Mouse (Mus musculus) lung, postnatal 4 days (tissue): Measurements from ENCODE around the gene Gpr107.

Experiments
- DNase-seq, 2 experiments: peaks; one replicate each; pipeline ENCODE4 v3.0.0; 2021

Gpr107 gene

GRCm38 (mm10) chr2:31151892-31152812, at the start of gene Gpr107:
TSS of gene Gpr107 (plus strand) at chr2:31152316.
- DNase-seq, result peak; percentile 88

GRCm38 (mm10) chr2:31103321-31103720, 48.8 kb upstream of the Gpr107 start:
- no peak for DNase-seq

GRCm38 (mm10) chr2:31105279-31105678, 46.8 kb upstream of the Gpr107 start:
- no peak for DNase-seq

- no peak for DNase-seq
Measured at GRCm38 (mm10) chr2:31106004-31106403, 46.1 kb upstream of the Gpr107 start.

- peak; percentile 45 to 64 for DNase-seq
Measured at GRCm38 (mm10) chr2:31106621-31107320, 45.3 kb upstream of the Gpr107 start.

GRCm38 (mm10) chr2:31108186-31108585, 43.9 kb upstream of the Gpr107 start:
- no peak for DNase-seq

- DNase-seq, result no peak
Measured at GRCm38 (mm10) chr2:31109960-31110548, 42.1 kb upstream of the Gpr107 start.

- DNase-seq, result no peak
Measured at GRCm38 (mm10) chr2:31111685-31112084, 40.4 kb upstream of the Gpr107 start.

GRCm38 (mm10) chr2:31114205-31114604, 37.9 kb upstream of the Gpr107 start:
- no peak for DNase-seq

- no peak for DNase-seq
Measured at GRCm38 (mm10) chr2:31115091-31115942, 36.8 kb upstream of the Gpr107 start.

- no peak for DNase-seq
Measured at GRCm38 (mm10) chr2:31115943-31116731, 36.0 kb upstream of the Gpr107 start.

- no peak for DNase-seq
Measured at GRCm38 (mm10) chr2:31118211-31118610, 33.9 kb upstream of the Gpr107 start.

GRCm38 (mm10) chr2:31118639-31119380, 33.3 kb upstream of the Gpr107 start:
- DNase-seq, result no peak

- no peak for DNase-seq
Measured at GRCm38 (mm10) chr2:31119795-31120194, 32.3 kb upstream of the Gpr107 start.

GRCm38 (mm10) chr2:31121131-31121693, 30.9 kb upstream of the Gpr107 start:
- DNase-seq, result no peak

GRCm38 (mm10) chr2:31122806-31123205, 29.3 kb upstream of the Gpr107 start:
- no peak for DNase-seq

GRCm38 (mm10) chr2:31123493-31123892, 28.6 kb upstream of the Gpr107 start:
- DNase-seq, result no peak

- DNase-seq, result no peak
Measured at GRCm38 (mm10) chr2:31124694-31125093, 27.4 kb upstream of the Gpr107 start.

- DNase-seq, result no peak
Measured at GRCm38 (mm10) chr2:31125156-31125555, 27.0 kb upstream of the Gpr107 start.

GRCm38 (mm10) chr2:31126048-31126447, 26.1 kb upstream of the Gpr107 start:
- no peak for DNase-seq

- DNase-seq, result no peak
Measured at GRCm38 (mm10) chr2:31127219-31127618, 24.9 kb upstream of the Gpr107 start.
